In genomic region chr15:85670176-85670788, GRCm38 (mm10) we compare ENCODE assay signal across 8 mouse cellular contexts.
DNase-seq lines count a peak whose midpoint lies in the region; ATAC-seq and TF ChIP-seq lines count a peak whose summit lies in the region.

No protein-coding gene starts in this region.

- peak; percentile 85 for ATAC-seq in hindbrain, embryonic 13.5 days (ENCODE audit: low FRiP score)
- peak; percentile 28 for ATAC-seq in megakaryocyte, adult 5-6 weeks (ENCODE audit: poor library complexity, severe bottlenecking)

- no peaks in the 10 kb centered on the region for H3K9me3 ChIP-seq in hindbrain, embryonic 13.5 days

- H3K27ac ChIP-seq in hindbrain, embryonic 13.5 days: peak overlapping the region; percentile 99
- H3K27ac ChIP-seq in small intestine, adult 2 months (ENCODE audit: insufficient read depth, low read depth, low read length): peak overlapping the region; percentile 99

- TF ChIP-seq CTCF in small intestine, adult 2 months (IDR thresholded peaks at IDR 0.05; ENCODE audit: extremely low read depth, insufficient read length, insufficient replicate concordance, low read depth, low read length): no peak

- peaks cover 47% of the 10 kb centered on the region for H3K4me1 ChIP-seq in hindbrain, embryonic 13.5 days (replicated peaks)
- H3K4me1 ChIP-seq in small intestine, adult 2 months (ENCODE audit: control insufficient read depth, insufficient read depth, insufficient read length, low read length): peaks cover 7% of the 10 kb centered on the region; the same call in 1 of the 2 replicates

- H3K4me3 ChIP-seq in hindbrain, embryonic 13.5 days: peak overlapping the region; percentile 88
- H3K4me3 ChIP-seq in small intestine, adult 2 months (ENCODE audit: low read depth, low read length): peak overlapping the region; percentile 84

- H3K9ac ChIP-seq in hindbrain, embryonic 13.5 days: peak overlapping the region; percentile 99

- peaks cover 60% of the 10 kb centered on the region for H3K27me3 ChIP-seq in hindbrain, embryonic 13.5 days
- H3K27me3 ChIP-seq in small intestine, adult 2 months (ENCODE audit: control insufficient read depth, insufficient read depth, low read length): no peaks in the 10 kb centered on the region

- 0 out of 2 replicates have a peak, but pooled peaks cover 4% of the 10 kb centered on the region for H3K36me3 ChIP-seq in hindbrain, embryonic 13.5 days
- H3K36me3 ChIP-seq in small intestine, adult 2 months (ENCODE audit: control insufficient read depth, insufficient read depth, low read length): no peaks in the 10 kb centered on the region

- peak; percentile 88 for DNase-seq in adrenal gland, adult 2 months
- DNase-seq in adrenal gland, postnatal 36 days: no peak
- DNase-seq in cerebellum, adult 18-20 months: peak; percentile 73 to 89
- peak; percentile 66 to 68 for DNase-seq in frontal cortex, postnatal 14 days (ENCODE audit: low spot score in 2 of 2)
- peak; percentile 74 to 75 for DNase-seq in left cerebral cortex, postnatal 14 days (ENCODE audit: low spot score in 2 of 2)

- WGBS in hindbrain, embryonic 13.5 days: 1% methylated on average over 43 of the region's 64 CpGs
- WGBS in small intestine, adult 2 months: under 1% methylated on average over 64 of the region's 64 CpGs

- intact Hi-C loops in left cerebral cortex, postnatal 14 days (cut with DNase I): loop anchor here (2.0 kb wide), 2 partner anchors 39 to 57 kb away; no protein-coding TSS in a partner anchor

- peak; percentile 6; the same call in 1 of the 2 replicates for TF ChIP-seq POLR2A in small intestine, adult 2 months (IDR thresholded peaks at IDR 0.05; ENCODE audit: low read depth, low read length)

- peak overlapping the region; percentile 69 for H3K4me2 ChIP-seq in hindbrain, embryonic 13.5 days

Comparison
In these comparisons a context has a peak if more than half of its experiments do, and no peak if none do; other contexts are left out.
1. DNase-seq: peak in adrenal gland, adult 2 months (single experiment), cerebellum, adult 18-20 months (2 of 2), frontal cortex, postnatal 14 days (2 of 2) and left cerebral cortex, postnatal 14 days (2 of 2); none in adrenal gland, postnatal 36 days (0 of 2).